Mouse (Mus musculus) stomach, postnatal 0 days (tissue): ENCODE data around the gene Dpep2nb. TPM values are rescaled to one million over a fixed set of nuclear protein-coding genes. Genes with fewer than 3 reads are reported as not detected.
A peak's percentile ranks its signal among the peaks of the same experiment; 100 is the strongest.

Experiments used
- ATAC-seq: fragments of 200-750 bp; cut with Nextera tagmentation; 2 replicates; pipeline ENCODE4 v1.8.0; 2017; ENCODE audit not compliant: low FRiP score, low TSS enrichment
- DNase-seq: peaks from one replicate; pipeline ENCODE4 v3.0.0-alpha.2; 2016; ENCODE audit warnings: low spot score
- H3K27ac ChIP-seq: fragments of 300-500 bp; sonication (generic); replicated peaks from 2 replicates; pipeline ENCODE4 v1.5.1; 2014; ENCODE audit warnings: mild to moderate bottlenecking, control low read depth
- H3K27me3 ChIP-seq: fragments of 300-500 bp; sonication (generic); 2 replicates; pipeline ENCODE4 v1.6.1; 2014; ENCODE audit warnings: low read length; ENCODE audit not compliant: control insufficient read depth, insufficient read depth
- H3K36me3 ChIP-seq: fragments of 300-500 bp; sonication (generic); 2 replicates; pipeline ENCODE4 v1.6.1; 2014; ENCODE audit warnings: low read length, mixed read lengths; ENCODE audit not compliant: control insufficient read depth, insufficient read depth
- H3K4me1 ChIP-seq: fragments of 300-500 bp; sonication (generic); replicated peaks from 2 replicates; pipeline ENCODE4 v1.6.1; 2014; ENCODE audit warnings: antibody characterized with exemption; ENCODE audit not compliant: control insufficient read depth, insufficient read depth
- H3K4me2 ChIP-seq: fragments of 300-500 bp; sonication (generic); replicated peaks from 2 replicates; pipeline ENCODE4 v1.6.1; 2014; ENCODE audit warnings: low read depth, mild to moderate bottlenecking, control low read depth, moderate library complexity
- H3K4me3 ChIP-seq: fragments of 300-500 bp; sonication (generic); 2 replicates; pipeline ENCODE4 v1.5.1; 2014; ENCODE audit warnings: low read depth, low read length, control low read depth
- H3K9ac ChIP-seq: fragments of 300-500 bp; sonication (generic); 2 replicates; pipeline ENCODE4 v1.6.1; 2014; ENCODE audit warnings: mild to moderate bottlenecking, low read length, control low read depth, mixed read lengths
- H3K9me3 ChIP-seq: fragments of 300-500 bp; sonication (generic); 2 replicates; pipeline ENCODE4 v1.6.1; 2016; ENCODE audit warnings: low read length; ENCODE audit not compliant: control insufficient read depth
- CTCF ChIP-seq: IDR thresholded peaks from 2 replicates; pipeline ENCODE4 v1.5.1; 2016; ENCODE audit warnings: antibody characterized with exemption, low read depth, mild to moderate bottlenecking, moderate library complexity
- EP300 ChIP-seq: optimal IDR thresholded peaks from 2 replicates; pipeline ENCODE3; 2016; ENCODE audit warnings: antibody characterized with exemption
- WGBS: fragments of 180-500 bp; shearing (Covaris S2); extraction: QIAGEN DNeasy Blood & Tissue Kit; methylation state at CpG from one replicate; pipeline ENCODE4 v1.1.7; 2014; 5-methylcytosine and 5-hydroxymethylcytosine counted together
- polyA plus RNA-seq: library from polyadenylated mRNA; unstranded; fragments of >200 nt; fragmentation: Nextera tagmentation; extraction: Ambion mirVana; gene quantifications from 2 replicates; pipeline ENCODE4 v1.2.1, GENCODE M21; 2015

The Dpep2nb gene
- polyA plus RNA-seq, 1 experiment from 2014 or later, result not detected

DNA sequence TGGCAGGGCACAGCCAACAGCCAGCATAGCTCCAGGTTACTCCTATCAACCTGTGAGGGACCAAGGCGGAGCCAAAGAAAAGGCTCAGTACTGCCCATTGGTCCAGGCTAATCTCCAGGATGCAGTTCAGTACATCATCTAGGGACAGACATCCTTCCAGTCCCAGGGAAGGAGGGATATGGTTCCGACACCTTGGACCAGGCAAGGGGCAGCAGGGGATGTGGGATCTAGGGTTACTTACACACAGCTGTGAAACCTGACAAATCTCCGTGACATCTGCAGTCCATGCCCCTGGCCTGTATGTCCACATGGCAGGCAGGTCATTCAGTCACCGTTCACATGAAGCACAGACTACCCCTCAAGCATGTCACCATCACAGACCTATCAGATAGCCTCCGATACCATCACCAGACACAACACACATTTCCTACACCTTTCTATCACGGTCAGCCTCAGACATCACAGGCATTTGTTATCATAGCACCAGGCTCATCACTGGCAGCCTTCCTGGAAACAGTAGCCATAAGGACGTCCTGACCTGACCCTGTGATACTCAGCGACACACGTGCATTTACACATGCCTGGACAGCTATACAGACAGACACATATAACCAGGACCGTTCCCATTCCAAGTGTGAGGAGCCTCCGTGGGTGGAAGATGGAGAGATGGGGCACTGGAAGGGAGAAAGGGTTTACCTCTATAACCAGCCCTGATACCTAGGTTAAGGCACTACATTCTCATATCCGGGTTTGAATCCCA, 41.1 kb downstream of the Dpep2nb start:
- DNase-seq (peak; percentile 12), ATAC-seq (no peak)
- peak overlapping the region; percentile 68 for H3K4me2 ChIP-seq
- H3K4me1 ChIP-seq, result peaks cover 2% of the 10 kb centered on the region; the same call in 1 of the 2 replicates
- no peak overlapping the region for H3K27ac ChIP-seq
- 42% methylated on average over 12 of the region's 12 CpGs for WGBS
- H3K4me3 ChIP-seq, result peak overlapping the region; percentile 67
- no peaks in the 10 kb centered on the region for H3K36me3 ChIP-seq
- no peaks in the 10 kb centered on the region for H3K27me3 ChIP-seq
- no peaks in the 10 kb centered on the region for H3K9me3 ChIP-seq
- peak overlapping the region; percentile 78 for H3K9ac ChIP-seq
- no peak for TF ChIP-seq CTCF
- no peak for TF ChIP-seq EP300

DNA sequence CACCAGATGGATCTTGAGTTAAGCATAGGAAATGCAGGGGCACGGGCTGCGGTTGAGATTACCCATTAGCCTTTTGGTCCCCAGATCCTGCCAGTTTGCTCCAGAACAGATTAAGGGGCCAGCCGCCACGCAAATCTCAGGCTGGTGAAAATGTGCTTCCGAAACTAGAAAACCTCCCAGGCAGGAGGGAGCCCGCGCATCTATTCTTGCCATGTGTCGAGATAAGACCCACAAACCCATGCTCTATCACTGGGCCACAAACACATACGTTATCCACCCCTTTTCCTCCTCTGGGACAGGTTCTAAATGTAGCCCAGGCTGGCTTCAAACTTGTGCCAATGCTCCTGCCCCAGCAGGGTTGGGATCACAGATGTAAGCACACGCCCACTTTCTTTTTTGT, 44.2 kb downstream of the Dpep2nb start:
- Histone ChIP-seq H3K9me3 (no peaks in the 10 kb centered on the region), H3K36me3 (no peaks in the 10 kb centered on the region; the same call in 1 of the 2 replicates), H3K4me1 (peaks cover 2% of the 10 kb centered on the region; the same call in 1 of the 2 replicates), H3K4me3 (no peak overlapping the region), H3K4me2 (no peak overlapping the region), H3K9ac (no peak overlapping the region), H3K27ac (no peak overlapping the region), H3K27me3 (no peaks in the 10 kb centered on the region)
- ATAC-seq, result no peak
- DNase-seq, result no peak
- TF ChIP-seq EP300 (no peak), CTCF (no peak)
- WGBS, result 86% methylated on average over 10 of the region's 10 CpGs

DNA sequence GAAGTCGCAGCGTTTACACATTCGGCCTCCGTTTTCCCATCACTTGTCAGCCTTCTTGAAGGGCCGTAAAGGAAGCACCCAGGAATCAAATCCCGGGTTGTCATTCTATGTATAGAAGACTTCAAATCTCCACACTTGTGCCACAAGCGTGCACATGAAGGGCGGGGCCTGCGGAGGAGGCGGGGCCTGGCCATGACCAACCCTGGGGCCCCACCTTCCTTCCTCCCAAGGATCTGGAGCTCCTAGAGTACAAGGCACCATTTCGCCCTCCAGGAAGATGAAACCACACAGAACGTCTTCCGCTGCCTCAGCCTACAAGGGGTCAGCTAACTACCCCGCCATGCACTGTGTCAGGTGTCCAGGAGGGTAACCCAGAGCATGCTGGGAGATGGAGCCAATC, 44.7 kb downstream of the Dpep2nb start:
- 79% methylated on average over 14 of the region's 14 CpGs for WGBS
- DNase-seq (no peak), ATAC-seq (no peak)
- Histone ChIP-seq H3K4me1 (peaks cover 2% of the 10 kb centered on the region; the same call in 1 of the 2 replicates), H3K4me3 (no peak overlapping the region), H3K9ac (no peak overlapping the region), H3K36me3 (no peaks in the 10 kb centered on the region; the same call in 1 of the 2 replicates), H3K27me3 (no peaks in the 10 kb centered on the region), H3K4me2 (no peak overlapping the region), H3K9me3 (no peaks in the 10 kb centered on the region), H3K27ac (no peak overlapping the region)
- no peak for TF ChIP-seq EP300
- no peak for TF ChIP-seq CTCF

DNA sequence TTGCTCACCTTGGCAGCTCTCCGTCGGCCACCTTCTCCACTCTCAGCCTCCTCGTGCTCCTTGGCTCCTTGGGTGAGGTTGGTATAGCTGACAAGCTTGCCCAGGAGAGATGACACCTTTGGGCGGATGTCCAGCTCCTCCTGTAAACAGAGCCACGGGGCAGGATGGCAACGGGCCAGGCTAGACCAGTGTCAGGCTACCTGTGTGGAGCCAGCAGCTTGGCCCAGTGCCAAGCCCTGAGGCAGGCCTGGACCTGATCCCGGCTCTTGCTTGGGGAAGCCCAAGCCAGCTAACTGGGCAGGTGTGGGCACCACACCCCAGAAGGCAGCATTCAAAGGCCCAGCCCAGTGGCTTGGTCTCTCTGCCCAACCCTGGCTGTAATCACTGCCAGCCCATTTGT, 46.4 kb downstream of the Dpep2nb start:
- H3K36me3 ChIP-seq, result no peaks in the 10 kb centered on the region; the same call in 1 of the 2 replicates
- ATAC-seq (peak; percentile 92), DNase-seq (peak; percentile 91)
- H3K27me3 ChIP-seq, result no peaks in the 10 kb centered on the region
- 47% methylated on average over 7 of the region's 7 CpGs for WGBS
- H3K4me3 ChIP-seq, result no peak overlapping the region
- peaks cover 2% of the 10 kb centered on the region; the same call in 1 of the 2 replicates for H3K4me1 ChIP-seq
- no peak overlapping the region for H3K9ac ChIP-seq
- no peaks in the 10 kb centered on the region for H3K9me3 ChIP-seq
- H3K4me2 ChIP-seq, result no peak overlapping the region
- no peak overlapping the region for H3K27ac ChIP-seq
- TF ChIP-seq EP300 (no peak), CTCF (peak; percentile 32; the same call in 1 of the 2 replicates)

DNA sequence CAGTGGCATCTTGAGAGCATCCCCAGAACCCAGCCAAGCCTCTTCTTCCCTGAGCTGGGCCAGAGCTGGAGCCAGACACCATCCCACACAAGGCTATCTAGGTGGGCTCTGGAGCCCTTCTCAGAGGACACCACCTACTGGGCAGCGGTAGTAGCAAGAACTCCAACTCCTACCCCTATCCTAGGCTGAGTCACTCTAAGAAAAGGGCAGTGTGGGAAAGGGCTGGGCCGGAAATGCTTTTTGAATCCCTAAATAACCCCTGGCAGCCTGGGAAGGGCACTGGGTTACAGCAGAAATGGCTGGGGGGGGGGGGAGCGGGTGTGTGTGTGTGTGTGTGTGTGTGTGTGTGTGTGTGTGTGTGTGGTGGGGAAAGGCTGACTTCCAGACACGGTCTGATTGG, 48.0 kb downstream of the Dpep2nb start:
- H3K4me2 ChIP-seq, result no peak overlapping the region
- no peaks in the 10 kb centered on the region for H3K9me3 ChIP-seq
- no peaks in the 10 kb centered on the region for H3K27me3 ChIP-seq
- H3K27ac ChIP-seq, result no peak overlapping the region
- peaks cover 7% of the 10 kb centered on the region; the same call in 1 of the 2 replicates for H3K36me3 ChIP-seq
- H3K9ac ChIP-seq, result no peak overlapping the region
- 49% methylated on average over 3 of the region's 4 CpGs for whole genome bisulfite sequencing
- TF ChIP-seq EP300 (no peak), CTCF (peak; percentile 51)
- no peak overlapping the region for H3K4me3 ChIP-seq
- no peaks in the 10 kb centered on the region for H3K4me1 ChIP-seq
- ATAC-seq (peak; percentile 47; the same call in 1 of the 2 replicates), DNase-seq (no peak)

DNA sequence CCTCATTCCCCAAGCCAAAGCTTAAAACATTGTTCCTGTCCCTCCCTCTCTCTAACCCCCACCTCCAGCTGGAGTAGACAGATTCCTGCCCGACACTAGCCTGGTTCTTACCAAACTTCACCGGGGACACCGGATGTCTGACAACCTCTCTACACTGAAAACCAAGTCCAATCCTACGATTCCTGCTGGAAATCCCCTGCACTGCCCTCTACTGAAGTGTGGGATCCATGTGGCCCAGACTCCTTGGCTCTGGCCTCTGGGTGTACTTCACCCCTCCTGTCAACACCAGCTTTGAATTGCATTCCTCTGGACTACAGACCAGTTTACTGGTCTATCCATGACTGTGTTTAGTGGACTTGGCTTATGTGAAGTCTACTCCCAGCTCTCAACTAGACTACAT, 49.2 kb downstream of the Dpep2nb start:
- no peak overlapping the region for H3K27ac ChIP-seq
- H3K4me3 ChIP-seq, result no peak overlapping the region
- peaks cover 7% of the 10 kb centered on the region; the same call in 1 of the 2 replicates for H3K36me3 ChIP-seq
- no peak for ATAC-seq
- no peaks in the 10 kb centered on the region for H3K9me3 ChIP-seq
- TF ChIP-seq CTCF (no peak), EP300 (no peak)
- no peak overlapping the region for H3K4me2 ChIP-seq
- H3K4me1 ChIP-seq, result no peaks in the 10 kb centered on the region
- no peaks in the 10 kb centered on the region for H3K27me3 ChIP-seq
- WGBS, result 88% methylated on average over 4 of the region's 4 CpGs
- no peak for DNase-seq
- no peak overlapping the region for H3K9ac ChIP-seq
